Mouse (Mus musculus) stomach, embryonic 16.5 days (tissue): ENCODE data around the gene Srrt. TPM values are rescaled to one million over a fixed set of nuclear protein-coding genes. Genes with fewer than 3 reads are reported as not detected.
A peak's percentile ranks its signal among the peaks of the same experiment; 100 is the strongest.
"Not testable (repeated sequence)": the region's sequence is repeated elsewhere in the genome, so short reads cannot be mapped to it uniquely, and the experiment has no call there.

ENCODE experiments used
- ATAC-seq: fragments of 200-750 bp; cut with Nextera tagmentation; 2 replicates; pipeline ENCODE4 v1.8.0; 2017; ENCODE audit warnings: moderate number of reproducible peaks, moderate TSS enrichment; ENCODE audit not compliant: insufficient read depth, low FRiP score
- H3K27ac ChIP-seq: fragments of 300-500 bp; sonication (generic); 2 replicates; pipeline ENCODE4 v1.5.1; 2014; ENCODE audit warnings: low read length
- H3K27me3 ChIP-seq: fragments of 300-500 bp; sonication (generic); 2 replicates; pipeline ENCODE4 v1.6.1; 2014; ENCODE audit warnings: low read length, control low read depth, mixed read lengths; ENCODE audit not compliant: control insufficient read depth, insufficient read depth
- H3K36me3 ChIP-seq: fragments of 300-500 bp; sonication (generic); 2 replicates; pipeline ENCODE4 v1.6.1; 2014; ENCODE audit warnings: low read length; ENCODE audit not compliant: control insufficient read depth, insufficient read depth
- H3K4me1 ChIP-seq: fragments of 300-500 bp; sonication (generic); 2 replicates; pipeline ENCODE4 v1.6.1; 2014; ENCODE audit warnings: low read length, control low read depth, mixed read lengths; ENCODE audit not compliant: control insufficient read depth, insufficient read depth
- H3K4me2 ChIP-seq: fragments of 300-500 bp; sonication (generic); 2 replicates; pipeline ENCODE4 v1.6.1; 2014; ENCODE audit warnings: low read depth, low read length, mixed read lengths
- H3K4me3 ChIP-seq: fragments of 300-500 bp; sonication (generic); replicated peaks from 2 replicates; pipeline ENCODE4 v1.5.1; 2014; ENCODE audit warnings: mild to moderate bottlenecking, low read length
- H3K9ac ChIP-seq: fragments of 300-500 bp; sonication (generic); 2 replicates; pipeline ENCODE4 v1.6.1; 2014; ENCODE audit warnings: low read length
- H3K9me3 ChIP-seq: fragments of 300-500 bp; sonication (generic); replicated peaks from 2 replicates; pipeline ENCODE4 v1.6.1; 2016; ENCODE audit warnings: low read length, control low read depth; ENCODE audit not compliant: control insufficient read depth
- WGBS: fragments of 180-500 bp; shearing (Covaris S2); extraction: QIAGEN DNeasy Blood & Tissue Kit; methylation state at CpG from one replicate; pipeline ENCODE4 v1.1.7; 2014; 5-methylcytosine and 5-hydroxymethylcytosine counted together
- polyA plus RNA-seq: library from polyadenylated mRNA; unstranded; fragments of >200 nt; fragmentation: Nextera tagmentation; extraction: Ambion mirVana; gene quantifications from 2 replicates; pipeline ENCODE4 v1.2.1, GENCODE M21; 2015

Srrt gene
- polyA plus RNA-seq, 1 experiment from 2014 or later, result 113 TPM

GRCm38 (mm10) chr5:137287953-137288743 is 19.3 kb downstream of the Srrt start:
- no peak overlapping the region; the same call in 1 of the 2 replicates for H3K27ac ChIP-seq
- under 1% methylated on average over 48 of the region's 65 CpGs for WGBS

DNA sequence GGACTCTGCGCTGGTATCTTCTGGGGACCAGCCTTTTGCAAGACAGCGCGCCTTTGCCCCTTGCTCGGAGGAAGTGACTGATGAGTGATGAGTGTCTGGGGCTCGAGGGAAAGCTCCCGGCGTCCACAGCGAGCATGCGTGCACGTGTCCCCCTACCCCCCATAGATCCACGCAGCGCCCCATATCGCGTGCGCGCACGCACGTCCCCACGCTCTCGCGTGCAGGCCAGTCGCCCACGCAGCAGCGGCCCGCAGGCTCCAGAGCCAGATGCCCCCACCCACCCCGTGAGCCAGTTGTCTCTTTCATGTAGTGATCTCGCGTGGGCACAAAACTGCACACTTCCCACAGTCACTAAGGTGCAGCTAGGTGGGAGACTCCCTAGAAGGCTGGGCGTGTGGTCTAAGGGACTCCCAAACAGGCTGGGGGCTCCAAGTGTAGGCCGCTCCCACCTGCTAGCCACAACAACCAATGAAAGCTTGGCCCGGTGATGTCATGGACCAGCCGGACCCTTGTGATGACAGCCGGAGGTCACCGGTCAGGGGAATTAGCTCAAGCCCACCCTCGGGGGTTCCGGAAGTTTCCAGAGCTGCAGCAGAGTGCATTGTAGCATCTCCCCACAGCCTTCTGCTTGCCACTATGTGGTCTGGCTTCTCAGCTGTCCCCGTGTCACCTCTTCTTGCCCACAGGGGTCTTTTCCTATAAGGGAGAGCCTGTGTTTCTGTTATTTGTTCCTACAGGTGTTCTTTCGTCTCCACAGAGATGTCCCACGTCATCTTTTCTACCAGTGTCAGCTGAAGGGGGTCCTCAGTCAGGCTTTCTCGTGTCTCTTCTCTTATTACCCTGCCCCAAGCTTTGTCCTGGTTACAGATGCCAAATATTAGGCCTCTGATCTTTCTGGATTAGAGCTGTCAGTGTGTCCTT is 20.2 kb downstream of the Srrt start, which contains the start of gene Ache:
Ache (plus strand) TSS at position 488 of the 921 bp plus-strand sequence.
- peaks cover 33% of the 10 kb centered on the region for H3K4me1 ChIP-seq
- WGBS, result 3% methylated on average over 40 of the region's 40 CpGs
- no peak within 1 kb of the TSS; the same call in 1 of the 2 replicates for H3K27ac ChIP-seq
- peak within 1 kb of the TSS; percentile 66 for H3K9ac ChIP-seq
- H3K36me3 ChIP-seq, result no peaks in the 10 kb centered on the region
- no peaks in the 10 kb centered on the region for H3K9me3 ChIP-seq
- H3K27me3 ChIP-seq, result peaks cover 34% of the 10 kb centered on the region
- H3K4me3 ChIP-seq, result peak within 1 kb of the TSS; percentile 46
- ATAC-seq, result 0 out of 2 replicates have a peak, but pooled peaks have one; percentile 20
- H3K4me2 ChIP-seq, result peak within 1 kb of the TSS; percentile 75

More at GRCm38 (mm10) chr5:137287953-137288743, 19.3 kb downstream of the Srrt start:
- Histone ChIP-seq H3K27me3 (peaks cover 34% of the 10 kb centered on the region), H3K4me2 (peak overlapping the region; percentile 75), H3K4me1 (peaks cover 36% of the 10 kb centered on the region), H3K9me3 (no peaks in the 10 kb centered on the region), H3K4me3 (peak overlapping the region; percentile 46), H3K9ac (peak overlapping the region; percentile 66), H3K36me3 (no peaks in the 10 kb centered on the region)
- peak; percentile 5; the same call in 1 of the 2 replicates for ATAC-seq

DNA sequence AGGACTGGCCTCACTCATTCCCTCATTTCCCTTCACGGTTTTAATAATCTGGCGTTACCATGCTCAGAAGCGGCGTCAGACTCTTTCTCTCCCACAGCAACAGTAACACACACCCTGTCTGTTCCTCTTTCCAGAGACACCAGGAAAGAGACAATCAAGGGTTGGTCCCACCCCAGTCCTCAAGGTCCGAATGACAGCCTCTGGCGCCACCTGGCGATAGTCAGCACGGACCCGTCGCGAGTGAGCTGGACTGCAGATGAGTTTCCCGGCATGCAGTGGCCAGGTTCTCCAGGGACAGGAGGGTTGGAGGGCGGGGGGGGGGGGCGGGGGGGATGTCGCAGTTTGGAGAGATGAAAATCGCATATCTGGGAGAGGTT is 20.8 kb downstream of the Srrt start:
- peak; percentile 62; the same call in 1 of the 2 replicates for ATAC-seq
- peak overlapping the region; percentile 52; the same call in 1 of the 2 replicates for H3K9ac ChIP-seq
- no peak overlapping the region for H3K27ac ChIP-seq
- no peaks in the 10 kb centered on the region for H3K36me3 ChIP-seq
- peak overlapping the region; percentile 75 for H3K4me2 ChIP-seq
- H3K4me3 ChIP-seq, result peak overlapping the region; percentile 33
- peaks cover 34% of the 10 kb centered on the region for H3K27me3 ChIP-seq
- H3K4me1 ChIP-seq, result peaks cover 33% of the 10 kb centered on the region
- under 1% methylated on average over 16 of the region's 16 CpGs for WGBS
- H3K9me3 ChIP-seq, result no peaks in the 10 kb centered on the region

- Histone ChIP-seq H3K9ac (no peak overlapping the region), H3K27ac (no peak overlapping the region), H3K27me3 (peaks cover 34% of the 10 kb centered on the region), H3K4me2 (no peak overlapping the region), H3K9me3 (no peaks in the 10 kb centered on the region), H3K4me3 (no peak overlapping the region), H3K36me3 (no peaks in the 10 kb centered on the region), H3K4me1 (peaks cover 33% of the 10 kb centered on the region)
- 30% methylated on average over 7 of the region's 7 CpGs for WGBS
- ATAC-seq, result no peak
Observed at GRCm38 (mm10) chr5:137285986-137286385, 21.5 kb downstream of the Srrt start.

- peaks cover 30% of the 10 kb centered on the region for H3K27me3 ChIP-seq
- WGBS, result 59% methylated on average over 5 of the region's 5 CpGs
- H3K27ac ChIP-seq, result no peak overlapping the region
- H3K4me1 ChIP-seq, result peaks cover 29% of the 10 kb centered on the region
- H3K4me2 ChIP-seq, result no peak overlapping the region
- no peaks in the 10 kb centered on the region for H3K36me3 ChIP-seq
- H3K4me3 ChIP-seq, result no peak overlapping the region
- H3K9me3 ChIP-seq, result no peaks in the 10 kb centered on the region
- no peak for ATAC-seq
- no peak overlapping the region for H3K9ac ChIP-seq
Observed at GRCm38 (mm10) chr5:137285045-137285444, 22.4 kb downstream of the Srrt start.

GRCm38 (mm10) chr5:137284411-137284810 is 23.1 kb downstream of the Srrt start:
- not testable (repeated sequence) for H3K4me3 ChIP-seq, H3K4me2 ChIP-seq, ATAC-seq, H3K9me3 ChIP-seq, H3K36me3 ChIP-seq, H3K27ac ChIP-seq, H3K9ac ChIP-seq
- Histone ChIP-seq H3K4me1 (peaks cover 23% of the 10 kb centered on the region), H3K27me3 (peaks cover 25% of the 10 kb centered on the region)
- WGBS, result 79% methylated on average over 5 of the region's 6 CpGs

- no peaks in the 10 kb centered on the region for H3K27me3 ChIP-seq
- H3K36me3 ChIP-seq, result no peaks in the 10 kb centered on the region
- H3K4me2 ChIP-seq, result peak overlapping the region; percentile 5; the same call in 1 of the 2 replicates
- H3K4me3 ChIP-seq, result no peak overlapping the region
- peak; percentile 78 for ATAC-seq
- no peak overlapping the region for H3K27ac ChIP-seq
- H3K4me1 ChIP-seq, result no peaks in the 10 kb centered on the region
- no peak overlapping the region for H3K9ac ChIP-seq
- WGBS, result 33% methylated on average over 18 of the region's 18 CpGs
- no peaks in the 10 kb centered on the region for H3K9me3 ChIP-seq
Observed at GRCm38 (mm10) chr5:137277360-137278342, 29.8 kb downstream of the Srrt start.
